Mouse (Mus musculus) neutrophil, adult 83 days (primary cell): ENCODE data around the gene Bmp15. TPM values are rescaled to one million over a fixed set of nuclear protein-coding genes. Genes with fewer than 3 reads are reported as not detected.

ENCODE experiments used
- total RNA-seq, 2 experiments: library from RNA; stranded (reverse); gene quantifications; one replicate each; pipeline ENCODE4 v1.2.4; 2023

Bmp15 gene
- total RNA-seq = not detected

DNA sequence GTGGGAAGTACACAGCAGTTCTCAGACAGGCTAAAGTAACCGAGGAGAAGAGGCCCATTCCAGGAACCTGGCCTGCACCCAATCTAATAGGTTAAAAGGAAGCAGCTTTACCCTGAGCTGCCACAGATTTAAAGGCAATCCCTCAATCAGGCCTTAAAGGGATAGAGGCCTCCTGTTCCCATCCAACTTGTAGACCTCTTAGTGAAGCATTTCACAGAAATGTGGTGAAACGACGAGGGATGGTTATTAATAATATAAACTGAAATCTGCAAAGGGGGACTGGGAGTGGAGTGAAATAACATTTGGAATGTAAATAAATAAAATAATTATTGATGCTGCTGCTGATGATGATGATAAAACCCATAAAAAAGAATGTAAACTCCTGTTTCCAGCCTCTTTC lies at the start of gene Bmp15:
Bmp15 (minus strand) TSS at position 101 of the 400 bp plus-strand sequence.

Other genes starting within 250 kb of the Bmp15 start
- not detected for gene AU022751, start 237.3 kb downstream of the Bmp15 start, total RNA-seq
- not detected for gene Nudt10, start 147.7 kb downstream of the Bmp15 start, total RNA-seq
- under 1 TPM in 1 of 2 experiments, not detected in 1; 0.20 TPM for gene Shroom4, start 79.1 kb upstream of the Bmp15 start, total RNA-seq